Mouse (Mus musculus) G1E (cell line): ENCODE measurements around the gene Begain. TPM values are rescaled to one million over a fixed set of nuclear protein-coding genes. Genes with fewer than 3 reads are reported as not detected.

Experiments used
- ATAC-seq: 2 replicates; pipeline ENCODE4 v1.8.0; 2016; ENCODE audit warnings: mild to moderate bottlenecking; ENCODE audit not compliant: insufficient number of reproducible peaks, poor library complexity, low FRiP score, severe bottlenecking; ENCODE audit errors: extremely low read depth
- DNase-seq: peaks from one replicate; pipeline ENCODE4 v3.0.0; 2012; ENCODE audit warnings: low spot score
- H3K27me3 ChIP-seq: 2 replicates; pipeline ENCODE4 v1.6.1; 2012; ENCODE audit warnings: mild to moderate bottlenecking, low read length, inconsistent platforms; ENCODE audit not compliant: insufficient read depth
- H3K36me3 ChIP-seq: replicated peaks from 2 replicates; pipeline ENCODE3; 2012; ENCODE audit warnings: mild to moderate bottlenecking, inconsistent platforms
- H3K4me1 ChIP-seq: 2 replicates; pipeline ENCODE4 v1.6.1; 2012; ENCODE audit warnings: low read depth, low read length, inconsistent platforms, mixed read lengths; ENCODE audit not compliant: insufficient read depth
- H3K4me3 ChIP-seq: 2 replicates; pipeline ENCODE4 v1.5.1; 2012; ENCODE audit warnings: low read depth, mild to moderate bottlenecking, inconsistent platforms, low read length, moderate library complexity, mixed read lengths
- H3K9me3 ChIP-seq: replicated peaks from 2 replicates; pipeline ENCODE4 v1.6.1; 2012; ENCODE audit warnings: inconsistent platforms
- CTCF ChIP-seq: IDR thresholded peaks from 2 replicates; pipeline ENCODE4 v1.5.1; 2012; ENCODE audit warnings: low read depth, low read length, inconsistent platforms, mixed read lengths
- GATA1 ChIP-seq: IDR thresholded peaks from 2 replicates; pipeline ENCODE4 v1.6.1; 2012; ENCODE audit warnings: borderline replicate concordance, low read length, inconsistent platforms, mixed read lengths
- GATA2 ChIP-seq: IDR thresholded peaks from 2 replicates; pipeline ENCODE4 v1.6.1; 2012; ENCODE audit warnings: low read depth, low read length, inconsistent platforms, borderline replicate concordance
- POLR2AphosphoS5 ChIP-seq: IDR thresholded peaks from 2 replicates; pipeline ENCODE4 v1.6.1; 2012; ENCODE audit warnings: low read depth, low read length, inconsistent platforms; ENCODE audit not compliant: insufficient replicate concordance
- TAL1 ChIP-seq: conservative IDR thresholded peaks from 2 replicates; pipeline ENCODE4 v1.6.1; 2012; ENCODE audit warnings: low read depth, low read length, inconsistent platforms, mixed read lengths
- polyA plus RNA-seq: library from polyadenylated mRNA; stranded (reverse); fragments of >175 nt; gene quantifications from 2 replicates; pipeline ENCODE4 v1.2.3, GENCODE M21; 2012
- total RNA-seq, 2 experiments: library from RNA; stranded (forward) in 1 of 2; stranded (reverse) in 1 of 2; fragments of 200-1000 nt in 1 of 2; fragments of >200 nt in 1 of 2; fragmentation: Nextera tagmentation in 1 of 2; gene quantifications; 2 replicates each; pipeline ENCODE4 v1.2.3; 2014 to 2017

Begain gene
- total and polyA plus RNA-seq, 3 experiments = not detected

DNA sequence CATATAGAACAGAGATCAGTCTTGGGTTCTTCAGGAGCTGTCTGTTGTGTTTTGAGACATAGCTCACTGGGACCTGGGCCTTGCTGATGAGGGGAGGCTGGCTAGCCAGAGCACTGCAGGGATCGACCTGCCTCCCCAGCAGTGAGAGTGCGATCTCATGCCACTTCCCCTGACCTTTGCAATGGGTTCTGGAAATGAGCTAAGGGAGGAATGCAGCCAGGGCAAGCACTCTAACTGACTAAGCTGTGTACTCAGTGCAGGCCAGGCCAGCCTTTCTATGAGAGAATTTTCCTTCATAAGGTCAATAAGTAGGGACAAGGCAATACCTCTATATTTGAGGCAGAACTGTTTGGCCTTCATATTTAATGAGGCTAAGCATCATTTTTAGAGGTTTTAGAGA, 75.0 kb downstream of the Begain start:
- no peak for DNase-seq
- peaks cover 58% of the 10 kb centered on the region for H3K9me3 ChIP-seq
- no peak for ATAC-seq
- H3K36me3 ChIP-seq = no peaks in the 10 kb centered on the region
- H3K4me1 ChIP-seq = no peaks in the 10 kb centered on the region
- no peaks in the 10 kb centered on the region for H3K27me3 ChIP-seq
- H3K4me3 ChIP-seq = no peak overlapping the region
- no peak for TF ChIP-seq CTCF

DNA sequence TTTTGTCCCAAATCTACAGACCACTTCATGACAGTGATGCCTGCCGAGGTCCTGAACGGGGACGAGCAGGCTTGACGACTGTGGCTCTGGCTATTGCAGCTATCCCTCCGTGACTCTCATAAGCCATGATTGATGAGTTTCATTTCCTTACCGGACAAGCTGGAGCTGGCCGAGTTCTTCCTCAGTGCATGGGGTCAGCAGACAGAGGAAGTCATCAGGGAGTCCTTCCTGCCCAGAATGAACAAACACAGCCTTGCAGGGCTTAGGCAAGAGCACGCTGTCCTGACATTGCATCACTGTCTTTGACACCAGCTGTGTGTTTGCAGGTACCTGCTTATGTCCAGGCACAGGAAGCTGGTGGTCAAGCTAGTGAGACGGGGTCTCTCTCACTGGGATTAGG, 77.6 kb downstream of the Begain start:
- TF ChIP-seq POLR2AphosphoS5 = no peak
- DNase-seq (no peak), ATAC-seq (no peak)
- H3K4me1 ChIP-seq = no peaks in the 10 kb centered on the region
- no peaks in the 10 kb centered on the region for H3K27me3 ChIP-seq
- H3K4me3 ChIP-seq = no peak overlapping the region
- peaks cover 51% of the 10 kb centered on the region for H3K9me3 ChIP-seq
- H3K36me3 ChIP-seq = no peaks in the 10 kb centered on the region

DNA sequence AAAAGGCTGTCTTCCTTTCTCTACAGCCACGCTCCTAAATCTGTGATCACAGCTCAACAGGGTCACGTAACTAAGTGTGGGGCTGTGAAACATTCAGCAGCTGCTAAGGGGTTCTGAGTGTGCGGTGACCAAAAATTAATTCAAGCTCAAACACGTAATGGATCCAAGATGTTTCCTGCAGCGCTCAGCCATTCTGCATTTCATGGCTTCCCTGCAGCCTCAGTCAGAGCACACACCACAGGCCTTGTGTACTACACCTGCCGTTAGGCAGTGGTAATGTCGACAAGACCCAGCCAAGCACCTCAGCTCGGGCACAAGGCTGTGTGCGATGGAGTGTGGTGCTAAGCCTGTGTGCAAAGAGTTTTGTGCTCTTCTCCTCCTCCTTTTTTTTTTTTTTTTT, 80.6 kb downstream of the Begain start:
- ATAC-seq (no peak), DNase-seq (no peak)
- Histone ChIP-seq H3K4me1 (no peaks in the 10 kb centered on the region), H3K4me3 (no peak overlapping the region), H3K27me3 (no peaks in the 10 kb centered on the region), H3K36me3 (no peaks in the 10 kb centered on the region), H3K9me3 (peaks cover 59% of the 10 kb centered on the region)
- TF ChIP-seq GATA1 (no peak), TAL1 (no peak), CTCF (no peak), GATA2 (no peak), POLR2AphosphoS5 (no peak)

DNA sequence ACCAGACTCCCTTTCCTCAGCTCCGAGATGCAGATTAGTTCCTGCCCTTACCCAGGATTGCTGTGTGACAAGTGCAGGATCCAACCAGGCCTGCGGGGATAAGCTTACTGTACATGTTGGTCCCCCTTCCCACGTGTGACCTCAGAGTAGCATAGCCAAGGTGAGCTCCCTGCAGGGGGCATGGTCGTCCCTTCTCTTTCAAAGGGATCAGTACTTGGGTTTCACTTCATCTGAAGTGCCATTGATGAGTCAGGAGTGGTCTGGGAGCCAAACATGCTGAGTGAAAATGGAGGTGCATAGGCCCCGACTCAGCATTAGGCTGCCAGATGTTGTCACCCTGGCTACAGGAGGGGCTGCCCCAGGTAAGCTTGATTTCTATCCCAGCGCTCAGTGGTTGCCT, 83.0 kb downstream of the Begain start:
- Histone ChIP-seq H3K36me3 (peaks cover 4% of the 10 kb centered on the region), H3K9me3 (peaks cover 68% of the 10 kb centered on the region), H3K27me3 (no peaks in the 10 kb centered on the region), H3K4me1 (no peaks in the 10 kb centered on the region), H3K4me3 (no peak overlapping the region)
- DNase-seq (no peak), ATAC-seq (no peak)
- TF ChIP-seq GATA2 = no peak

DNA sequence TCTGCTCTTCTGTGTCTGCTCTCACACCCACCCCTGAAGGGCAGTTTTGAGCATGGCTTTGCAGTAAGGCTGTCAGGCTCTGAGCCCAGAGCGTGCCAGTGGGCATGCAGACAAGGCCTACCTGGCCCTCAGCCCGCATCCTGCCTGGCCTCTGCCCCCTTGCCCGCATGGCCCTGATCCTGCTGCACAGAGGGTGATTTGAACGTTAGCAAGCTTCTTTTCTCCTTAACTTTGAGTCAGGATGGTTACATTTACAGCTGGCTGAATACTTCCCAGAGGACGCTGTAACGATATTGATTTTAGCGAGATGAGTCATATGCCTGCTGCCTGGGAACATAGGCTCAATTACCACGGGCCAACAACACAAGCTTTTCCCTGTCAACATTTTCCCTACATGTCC, 83.5 kb downstream of the Begain start:
- ATAC-seq (no peak), DNase-seq (no peak)
- H3K9me3 ChIP-seq = peaks cover 72% of the 10 kb centered on the region
- no peaks in the 10 kb centered on the region for H3K27me3 ChIP-seq
- TF ChIP-seq GATA2 (no peak), TAL1 (no peak), POLR2AphosphoS5 (no peak), CTCF (no peak), GATA1 (no peak)
- no peaks in the 10 kb centered on the region for H3K4me1 ChIP-seq
- peak overlapping the region; percentile 11; the same call in 1 of the 2 replicates for H3K4me3 ChIP-seq
- peaks cover 4% of the 10 kb centered on the region for H3K36me3 ChIP-seq

DNA sequence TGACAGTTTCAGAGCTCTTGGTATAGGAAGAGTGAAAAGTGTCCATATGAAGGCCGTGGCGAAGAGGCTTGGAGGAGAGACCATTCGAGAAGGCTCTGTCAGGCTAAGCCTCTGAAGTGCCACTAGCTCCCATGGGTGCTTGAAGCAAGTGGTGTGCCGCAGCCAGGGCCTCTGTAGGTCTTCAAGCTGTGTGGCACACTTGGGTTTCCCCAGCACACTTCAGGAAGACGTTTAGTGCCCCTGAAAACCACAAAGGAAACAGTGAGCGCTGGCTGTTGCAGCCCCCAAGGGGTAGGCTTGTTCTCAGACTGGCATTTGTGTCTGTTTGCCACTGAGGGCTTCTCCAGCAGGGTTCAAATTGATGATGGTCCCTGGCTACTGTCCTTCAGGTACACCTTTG, 84.5 kb downstream of the Begain start:
- no peak overlapping the region for H3K4me3 ChIP-seq
- DNase-seq (no peak), ATAC-seq (no peak)
- peaks cover 79% of the 10 kb centered on the region for H3K9me3 ChIP-seq
- H3K27me3 ChIP-seq = no peaks in the 10 kb centered on the region
- no peaks in the 10 kb centered on the region for H3K4me1 ChIP-seq
- no peak for TF ChIP-seq POLR2AphosphoS5
- TF ChIP-seq CTCF = no peak
- H3K36me3 ChIP-seq = peaks cover 4% of the 10 kb centered on the region

DNA sequence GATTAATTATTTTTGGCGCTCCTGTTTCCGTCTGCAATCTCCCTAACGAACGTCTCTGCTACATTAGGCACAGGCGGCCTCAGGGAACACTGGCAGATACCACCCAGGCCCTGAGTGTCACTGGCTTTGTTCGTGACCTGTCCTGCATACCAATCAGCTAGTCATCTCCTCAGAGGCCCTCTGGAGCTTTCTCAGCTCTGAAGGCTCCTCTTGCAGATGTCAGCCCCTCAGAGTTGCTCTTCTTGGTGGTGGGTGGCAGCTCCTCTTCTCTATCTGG, 85.4 kb downstream of the Begain start:
- no peaks in the 10 kb centered on the region for H3K27me3 ChIP-seq
- TF ChIP-seq GATA1 (no peak), TAL1 (no peak), GATA2 (no peak), CTCF (no peak), POLR2AphosphoS5 (no peak)

More for the DNA sequence above, 85.4 kb downstream of the Begain start:
- Histone ChIP-seq H3K4me1 (no peaks in the 10 kb centered on the region), H3K36me3 (peaks cover 4% of the 10 kb centered on the region), H3K9me3 (peaks cover 87% of the 10 kb centered on the region), H3K4me3 (no peak overlapping the region)
- DNase-seq = no peak
- ATAC-seq = no peak

Other genes starting within 250 kb of the Begain start
- not detected in 2 replicates for gene Slc25a29, start 232.3 kb downstream of the Begain start, total RNA-seq (2014; fragmentation: Nextera tagmentation)
- gene Slc25a29, start 232.3 kb downstream of the Begain start, total RNA-seq (2017) = 0.23 and 0.44 TPM in 2 replicates
- gene Slc25a29, start 232.3 kb downstream of the Begain start, polyA plus RNA-seq = 0.74 and 1.0 TPM in 2 replicates
- gene Slc25a47, start 232.2 kb downstream of the Begain start, total RNA-seq (2014; fragmentation: Nextera tagmentation) = 3.2 and 4.6 TPM in 2 replicates
- gene Slc25a47, start 232.2 kb downstream of the Begain start, total RNA-seq (2017) = 4.1 and 4.2 TPM in 2 replicates
- gene Slc25a47, start 232.2 kb downstream of the Begain start, polyA plus RNA-seq = 0.65 and 0.79 TPM in 2 replicates
- 7.0 and 17.3 TPM in 2 replicates for gene Wdr25, start 174.6 kb downstream of the Begain start, total RNA-seq (2014; fragmentation: Nextera tagmentation)
- gene Wdr25, start 174.6 kb downstream of the Begain start, total RNA-seq (2017) = 5.1 and 10.1 TPM in 2 replicates
- 7.9 and 8.3 TPM in 2 replicates for gene Wdr25, start 174.6 kb downstream of the Begain start, polyA plus RNA-seq
- 81.0 and 90.1 TPM in 2 replicates for gene Wars, start 174.0 kb downstream of the Begain start, total RNA-seq (2014; fragmentation: Nextera tagmentation)
- gene Wars, start 174.0 kb downstream of the Begain start, total RNA-seq (2017) = 62.1 and 80.9 TPM in 2 replicates
- 49.0 and 78.3 TPM in 2 replicates for gene Wars, start 174.0 kb downstream of the Begain start, polyA plus RNA-seq